Mouse (Mus musculus) T-cell, adult 2 months (primary cell): ENCODE results near the gene Gemin7.

ENCODE experiments used
- DNase-seq: peaks from one replicate; pipeline ENCODE4 v3.0.0; 2022; ENCODE audit warnings: low spot score

Gene Gemin7

GRCm38 (mm10) chr7:19577877-19578414 lies 551 bp upstream of the Gemin7 start:
- no peak for DNase-seq

- DNase-seq, result no peak
These were observed 1.8 kb downstream of the Gemin7 start for GRCm38 (mm10) chr7:19575559-19575958.

DNA sequence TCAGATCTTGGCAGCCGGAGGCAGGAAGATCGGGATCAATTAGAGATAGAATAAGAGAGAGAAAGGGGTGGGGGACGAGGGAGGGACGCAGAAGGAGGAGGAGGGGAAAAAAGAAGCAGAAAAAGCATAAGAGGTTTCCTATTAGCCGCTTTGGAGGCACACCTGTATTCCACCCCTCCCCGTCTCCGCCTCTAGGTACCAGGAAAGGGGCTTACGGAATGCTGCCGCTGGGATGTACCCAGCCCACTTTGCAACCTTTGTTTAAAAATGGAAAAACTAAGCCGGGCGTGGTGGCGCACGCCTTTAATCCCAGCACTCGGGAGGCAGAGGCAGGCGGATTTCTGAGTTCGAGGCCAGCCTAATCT lies 3.6 kb downstream of the Gemin7 start:
- no peak for DNase-seq

DNA sequence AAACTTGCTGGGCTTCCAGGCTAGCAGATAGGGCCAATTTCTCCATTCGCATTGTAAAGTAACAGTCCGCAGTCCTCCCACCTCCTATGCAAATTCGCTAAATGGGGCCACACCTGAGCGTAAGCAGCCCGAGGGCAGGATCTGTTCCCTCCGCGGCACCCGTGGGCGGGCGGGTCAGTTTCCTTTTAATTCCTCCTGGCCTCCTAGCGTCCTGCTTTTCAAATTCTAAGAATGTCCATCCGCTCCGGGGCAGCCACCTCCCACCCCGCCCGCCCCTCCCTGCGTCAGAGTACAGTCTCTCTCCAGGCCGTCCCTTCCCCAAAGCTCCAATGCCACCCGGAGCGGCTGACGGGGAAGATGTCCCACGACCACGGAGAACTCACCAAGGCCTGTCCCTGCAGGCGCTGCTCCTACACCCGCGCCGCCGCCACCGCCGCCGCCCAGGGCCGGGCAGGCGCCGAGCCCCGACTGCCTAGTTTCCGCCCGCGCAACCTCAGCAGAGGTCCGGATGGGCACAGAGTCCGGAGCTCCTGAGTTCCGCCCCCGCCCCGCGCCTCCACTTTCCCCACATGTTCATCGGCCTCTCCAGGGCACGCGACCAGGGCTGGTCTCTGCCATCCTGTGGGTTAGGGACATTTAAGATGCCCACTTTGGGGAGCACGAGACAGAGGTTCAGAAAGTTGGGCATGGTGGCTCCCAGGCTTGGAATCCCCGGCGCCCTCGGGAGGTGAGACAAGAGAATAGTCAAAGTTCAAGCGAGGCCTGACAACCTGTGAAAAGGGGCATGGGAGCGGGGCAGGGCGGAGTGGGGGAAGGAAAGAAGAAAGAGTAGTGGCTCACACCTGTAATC lies 4.2 kb downstream of the Gemin7 start:
- peak; percentile 79 for DNase-seq

DNA sequence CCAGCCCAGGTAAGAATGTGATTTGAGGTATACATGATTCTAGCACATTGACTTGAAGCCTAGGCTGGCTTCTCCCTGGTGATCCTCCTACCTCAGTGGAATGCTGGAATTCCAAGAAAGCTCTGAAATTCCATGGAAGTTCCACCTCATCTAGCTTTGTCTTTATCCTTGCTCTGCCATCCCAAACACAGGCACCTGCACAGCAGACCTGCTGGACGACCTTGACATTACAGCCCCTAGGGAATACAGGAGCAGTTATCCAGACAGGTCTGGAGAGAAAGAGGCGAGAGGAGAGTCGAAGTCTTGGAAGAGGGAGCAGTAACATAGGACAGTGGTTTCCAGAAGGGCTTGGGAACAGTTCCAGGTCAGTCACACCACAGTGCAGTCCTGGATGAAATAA lies 7.7 kb downstream of the Gemin7 start:
- no peak for DNase-seq

- no peak for DNase-seq
These were observed 10.0 kb downstream of the Gemin7 start for GRCm38 (mm10) chr7:19567426-19567825.

GRCm38 (mm10) chr7:19565803-19566202 lies 11.6 kb downstream of the Gemin7 start:
- no peak for DNase-seq

GRCm38 (mm10) chr7:19564455-19564854 lies 12.9 kb downstream of the Gemin7 start:
- DNase-seq, result no peak

DNA sequence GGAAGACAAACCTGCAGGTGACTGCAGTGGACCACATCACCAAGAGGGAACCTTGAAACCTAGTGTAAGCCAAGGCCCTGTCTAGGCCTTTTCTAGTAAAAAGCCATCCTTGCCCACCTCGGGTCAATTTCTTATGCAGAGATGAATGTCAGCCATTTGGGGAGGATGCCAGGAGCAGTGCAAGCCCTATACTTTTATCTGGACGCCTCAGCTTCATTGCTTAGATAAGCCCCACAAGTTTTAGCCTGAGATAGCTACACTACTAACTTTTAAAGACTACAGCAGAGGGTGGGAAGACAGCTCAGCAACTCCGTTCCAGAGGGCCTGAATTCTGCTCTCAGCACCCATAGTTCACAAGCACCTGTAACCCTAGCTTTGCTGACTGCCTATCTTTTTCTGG lies 13.5 kb downstream of the Gemin7 start:
- DNase-seq, result no peak

DNA sequence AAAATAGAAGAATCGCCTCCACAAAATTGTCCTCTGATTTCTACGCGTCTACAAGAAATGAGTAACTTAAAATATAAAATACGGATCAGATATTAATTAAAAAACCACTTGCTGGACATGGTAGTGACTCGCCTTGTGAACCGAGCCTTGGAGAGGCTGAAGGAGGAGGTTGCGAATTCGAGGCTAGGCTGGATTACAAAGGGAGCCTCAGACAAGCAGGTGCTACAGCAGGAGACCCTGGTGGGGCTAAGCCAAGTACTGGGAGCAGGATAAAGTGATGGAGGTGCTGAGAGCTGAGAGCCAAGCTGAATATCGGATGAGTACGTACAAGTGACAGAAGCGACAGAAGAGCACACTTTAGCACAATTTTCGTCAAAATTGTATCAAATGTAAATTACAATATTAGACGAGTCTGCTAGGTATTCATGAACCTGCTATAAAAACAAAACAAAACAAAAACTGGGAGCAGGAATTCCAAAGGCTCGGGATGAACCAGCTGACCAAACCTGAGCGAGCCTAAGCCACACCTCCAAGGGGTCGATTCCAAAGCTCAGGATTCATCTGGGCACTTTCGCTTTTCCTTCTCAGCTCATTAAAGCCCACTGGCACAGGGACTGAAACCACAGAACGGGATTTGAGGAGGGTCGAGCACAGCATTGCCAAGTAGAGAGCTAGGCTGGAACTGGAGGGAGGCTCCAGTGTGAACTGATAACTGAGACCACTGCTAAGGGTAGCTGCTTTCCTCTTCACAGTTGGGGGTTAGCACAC lies 14.6 kb downstream of the Gemin7 start, which contains the start of gene Ppp1r37:
Ppp1r37 (minus strand) TSS at position 434 of the 768 bp plus-strand sequence.
- no peak for DNase-seq

DNA sequence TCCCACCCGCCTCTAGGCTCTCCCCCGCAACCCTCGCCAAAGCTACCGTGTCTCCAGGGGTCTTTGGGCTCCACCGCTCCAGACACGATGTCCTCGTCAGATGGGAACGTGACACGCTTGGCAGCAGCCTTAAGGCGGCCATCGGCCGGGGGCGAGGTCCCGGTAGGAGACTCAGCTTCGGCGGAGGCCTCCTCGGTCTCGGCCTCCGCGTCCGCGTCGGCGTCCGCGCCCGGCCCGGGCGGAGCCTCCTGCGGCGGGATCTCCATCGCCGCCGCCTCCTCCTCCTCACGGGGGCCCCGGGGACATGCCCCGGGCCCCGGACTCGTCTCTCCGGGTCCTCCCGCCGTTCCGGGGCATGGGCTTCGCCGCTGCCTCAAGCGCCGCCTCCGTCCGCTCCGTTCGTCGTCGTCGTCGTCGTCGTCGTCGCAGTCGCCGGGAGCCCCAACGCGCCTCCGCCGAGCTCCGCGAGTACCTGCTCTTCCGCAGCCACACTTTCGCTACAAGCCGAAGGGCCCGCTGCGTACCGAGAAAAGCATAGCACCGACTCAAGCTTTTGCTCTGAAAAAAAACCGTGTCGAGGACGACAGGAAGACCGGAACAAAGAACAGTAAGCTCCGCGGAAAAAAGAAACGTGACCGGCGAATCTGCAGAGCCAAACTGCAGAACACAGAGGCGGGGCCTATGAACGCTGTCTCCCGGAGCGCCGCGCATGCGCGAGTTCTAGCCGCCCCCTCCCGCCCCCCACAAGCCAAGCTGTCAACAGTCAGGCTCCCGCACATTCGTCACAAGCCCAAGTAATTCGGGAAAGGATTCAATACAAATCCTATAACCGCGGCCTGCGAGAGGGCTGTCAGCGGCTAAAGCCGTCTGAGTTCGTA lies 15.4 kb downstream of the Gemin7 start:
- peak; percentile 87 for DNase-seq

GRCm38 (mm10) chr7:19561431-19561764 lies 16.0 kb downstream of the Gemin7 start:
- no peak for DNase-seq

DNA sequence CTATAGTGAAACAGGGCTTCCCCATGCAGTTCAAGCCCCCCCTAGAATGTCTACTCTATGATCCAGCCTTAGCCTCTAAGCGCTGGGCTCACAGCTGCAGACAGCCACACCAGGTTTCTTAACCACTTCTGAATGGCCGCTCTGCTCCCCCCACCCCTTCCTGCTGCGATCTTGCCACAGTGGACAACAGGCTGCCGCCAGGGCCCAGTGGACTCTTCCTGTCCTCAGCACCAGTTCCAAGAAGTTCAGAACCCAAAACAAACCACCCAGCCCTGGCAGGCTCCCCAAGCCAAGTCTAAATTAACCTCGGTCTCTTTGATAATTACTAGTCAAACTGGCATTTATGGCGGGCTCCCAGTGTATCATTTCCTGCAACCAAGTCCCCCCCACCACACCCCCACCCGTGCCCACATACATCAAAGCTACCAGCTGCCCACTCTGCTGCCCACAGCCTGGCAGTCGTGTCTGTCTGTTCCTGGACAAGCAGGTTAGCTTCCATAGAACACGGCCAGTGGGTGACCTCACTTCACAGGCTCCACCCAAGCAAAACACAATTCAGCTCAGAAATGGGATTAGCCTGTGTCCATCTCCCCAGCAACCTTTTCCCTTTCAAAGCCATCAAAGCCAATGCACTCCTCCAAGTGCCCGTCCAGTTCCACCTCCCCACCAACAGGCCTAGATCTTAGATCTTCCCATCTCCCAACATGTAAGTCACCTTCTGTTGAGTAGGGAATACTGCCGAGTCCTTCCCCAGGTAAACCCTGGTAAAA lies 16.7 kb downstream of the Gemin7 start:
- no peak for DNase-seq

DNA sequence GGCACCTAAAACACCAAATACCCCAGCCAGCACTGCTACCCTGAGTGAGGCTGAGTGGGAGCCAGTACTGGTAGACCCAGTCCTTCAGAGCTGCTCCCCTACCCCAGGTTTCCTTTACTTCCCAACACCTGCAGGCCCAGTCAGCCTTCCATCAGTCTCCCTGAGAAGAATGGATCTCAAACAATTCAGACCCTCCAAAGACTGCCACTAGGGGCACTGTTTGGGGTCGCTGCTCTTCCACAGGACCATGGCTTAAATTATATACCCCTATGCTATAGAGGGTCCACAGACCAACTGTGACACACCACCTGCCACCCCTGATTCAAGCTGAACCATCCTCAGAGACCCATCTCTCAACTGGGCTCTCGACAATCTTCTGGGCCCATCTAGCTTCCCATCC lies 18.4 kb downstream of the Gemin7 start:
- no peak for DNase-seq

- DNase-seq, result no peak
These were observed 19.2 kb downstream of the Gemin7 start for GRCm38 (mm10) chr7:19557982-19558900.

DNA sequence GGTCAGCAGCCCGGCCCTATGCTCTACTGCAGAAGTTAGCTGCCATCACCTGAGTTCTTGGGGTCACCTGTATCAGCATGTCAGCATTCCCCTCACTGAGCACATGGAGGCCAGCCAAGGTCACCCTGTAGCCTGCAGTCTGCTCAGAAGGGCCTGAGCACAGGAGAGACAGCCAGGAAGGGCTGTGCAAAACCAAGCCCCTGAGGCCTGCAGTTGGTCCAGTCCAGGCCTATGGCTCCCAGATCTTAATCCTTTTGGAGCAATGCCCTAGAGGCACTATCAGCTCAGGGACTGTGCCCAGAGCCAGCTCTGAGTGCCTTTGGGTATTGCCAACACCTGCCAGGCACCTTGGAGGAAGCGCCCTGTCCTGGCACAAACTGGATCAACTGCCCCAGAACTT lies 20.3 kb downstream of the Gemin7 start:
- no peak for DNase-seq

DNA sequence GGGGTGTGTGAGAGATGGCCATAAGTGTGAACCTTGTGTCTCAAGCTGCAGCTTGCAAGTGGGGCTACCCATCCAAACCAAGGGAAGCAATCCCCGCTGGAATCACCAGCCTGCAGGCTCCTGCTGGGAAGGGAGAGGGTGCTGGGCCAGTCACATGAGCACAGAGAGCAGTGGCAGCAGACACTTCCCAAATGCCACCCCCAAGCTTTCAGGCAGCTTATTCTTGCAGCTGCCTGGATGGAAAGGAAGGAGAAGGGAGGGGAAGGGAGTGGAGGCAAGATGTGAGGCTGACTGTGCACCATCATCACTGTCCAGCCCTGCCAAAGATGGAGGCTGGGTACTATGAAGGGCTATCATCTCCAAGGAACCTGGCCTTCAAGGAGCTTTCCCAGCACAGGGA lies 23.2 kb downstream of the Gemin7 start:
- no peak for DNase-seq

DNA sequence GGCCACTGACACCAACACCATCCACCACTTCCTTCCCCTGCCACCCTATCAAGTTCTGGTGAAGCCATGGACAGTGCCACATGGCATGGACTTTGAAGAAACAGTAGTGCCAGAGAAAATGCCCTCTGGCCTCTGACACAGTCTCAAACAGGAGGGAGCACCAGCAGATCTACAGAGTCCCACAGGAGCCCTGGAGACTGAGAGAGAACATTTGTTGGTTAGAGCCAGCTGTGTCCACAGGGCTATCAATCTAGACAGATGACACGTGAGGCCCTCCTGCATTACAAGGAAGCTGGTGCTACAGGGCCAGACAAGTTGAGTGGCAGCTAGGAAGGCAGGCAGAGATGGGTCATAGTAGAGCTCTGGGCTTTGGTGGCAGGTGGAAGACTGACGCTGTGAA lies 25.0 kb downstream of the Gemin7 start:
- DNase-seq, result no peak

GRCm38 (mm10) chr7:19551634-19552033 lies 25.8 kb downstream of the Gemin7 start:
- no peak for DNase-seq

- peak; percentile 46 for DNase-seq
These were observed 28.0 kb downstream of the Gemin7 start for GRCm38 (mm10) chr7:19549394-19549793.
